15 mouse cellular contexts compared by ENCODE assay signal in genomic region chr12:32885041-32885440, GRCm38 (mm10).
DNase-seq lines count a peak whose midpoint lies in the region; ATAC-seq and TF ChIP-seq lines count a peak whose summit lies in the region.
"Had no signal": no experiment of that assay in that cellular context is flagged by ENCODE, and none has a peak within 500 bp of the region (broad histone marks: within the 10 kb centered on the region; RNA-seq: fewer than 3 reads in every experiment).

No protein-coding gene starts in this region.

- H3K36me3 ChIP-seq in heart, embryonic 10.5 days, result no peaks in the 10 kb centered on the region
- no peaks in the 10 kb centered on the region for H3K36me3 ChIP-seq in heart, embryonic 12.5 days
- no peaks in the 10 kb centered on the region for H3K36me3 ChIP-seq in testis, adult 2 months (ENCODE audit: control insufficient read depth, insufficient read depth, low read length)
- H3K36me3 ChIP-seq: embryonic facial prominence, embryonic 10.5 days; heart, embryonic 13.5 days; hindbrain, embryonic 10.5 days; intestine, embryonic 15.5 days had no signal

- H3K27ac ChIP-seq in heart, embryonic 10.5 days, result peak overlapping the region; percentile 59
- no peak overlapping the region for H3K27ac ChIP-seq in heart, embryonic 12.5 days (ENCODE audit: poor library complexity, severe bottlenecking)
- peak overlapping the region; percentile 51 for H3K27ac ChIP-seq in testis, adult 2 months (ENCODE audit: control insufficient read depth, insufficient read depth, low read depth, low read length)
- H3K27ac ChIP-seq: embryonic facial prominence, embryonic 10.5 days; forebrain, embryonic 13.5 days; heart, embryonic 13.5 days; hindbrain, embryonic 10.5 days; hindbrain, embryonic 14.5 days; intestine, embryonic 15.5 days had no signal

- no peak for ATAC-seq in heart, embryonic 12.5 days (ENCODE audit: insufficient number of reproducible peaks, low FRiP score)
- ATAC-seq: forebrain, embryonic 13.5 days; forebrain, postnatal 0 days; intestine, embryonic 15.5 days had no signal

- no peaks in the 10 kb centered on the region for H3K27me3 ChIP-seq in heart, embryonic 10.5 days (ENCODE audit: insufficient read depth, poor library complexity, severe bottlenecking)
- H3K27me3 ChIP-seq in heart, embryonic 12.5 days (replicated peaks), result no peaks in the 10 kb centered on the region
- no peaks in the 10 kb centered on the region for H3K27me3 ChIP-seq in testis, adult 2 months (ENCODE audit: control insufficient read depth, insufficient read depth, low read length)
- H3K27me3 ChIP-seq: forebrain, embryonic 13.5 days; heart, embryonic 13.5 days; intestine, embryonic 15.5 days had no signal

- H3K4me2 ChIP-seq in heart, embryonic 12.5 days, result no peak overlapping the region
- H3K4me2 ChIP-seq: forebrain, embryonic 13.5 days; heart, embryonic 13.5 days; hindbrain, embryonic 14.5 days; intestine, embryonic 15.5 days had no signal

- peak; percentile 94 for DNase-seq in heart, adult 11 months
- DNase-seq in heart, postnatal 10 days, result no peak
- DNase-seq in heart, embryonic 10.5 days (ENCODE audit: low spot score), result no peak
- DNase-seq in testis, postnatal 14 days (ENCODE audit: low spot score), result no peak
- DNase-seq in frontal cortex, postnatal 25 days (ENCODE audit: low spot score in 2 of 2), result no peak
- DNase-seq in thymus, postnatal 14 days, result no peak
- DNase-seq: forebrain, postnatal 0 days had no signal

- H3K9ac ChIP-seq in heart, embryonic 12.5 days, result no peak overlapping the region
- H3K9ac ChIP-seq: forebrain, embryonic 13.5 days; forebrain, postnatal 0 days; heart, embryonic 13.5 days; hindbrain, embryonic 14.5 days; intestine, embryonic 15.5 days had no signal

- 26% methylated on average over 2 of the region's 2 CpGs for WGBS in heart, embryonic 10.5 days
- WGBS in heart, embryonic 12.5 days, result 24% methylated on average over 2 of the region's 2 CpGs

- TF ChIP-seq CTCF in testis, adult 2 months (IDR thresholded peaks at IDR 0.05; ENCODE audit: control insufficient read depth, insufficient read depth, insufficient replicate concordance, low read depth, low read length), result no peak

- H3K4me1 ChIP-seq in heart, embryonic 10.5 days, result peaks cover 13% of the 10 kb centered on the region
- H3K4me1 ChIP-seq in heart, embryonic 12.5 days (replicated peaks), result peaks cover 9% of the 10 kb centered on the region
- H3K4me1 ChIP-seq in testis, adult 2 months (ENCODE audit: control insufficient read depth, insufficient read depth, low read length), result no peaks in the 10 kb centered on the region
- H3K4me1 ChIP-seq: forebrain, embryonic 13.5 days; hindbrain, embryonic 10.5 days; intestine, embryonic 15.5 days had no signal

- H3K4me3 ChIP-seq in heart, embryonic 10.5 days, result no peak overlapping the region
- H3K4me3 ChIP-seq in heart, embryonic 12.5 days, result no peak overlapping the region
- no peak overlapping the region for H3K4me3 ChIP-seq in testis, adult 2 months (ENCODE audit: control insufficient read depth, low read depth, low read length)
- H3K4me3 ChIP-seq: embryonic facial prominence, embryonic 10.5 days; forebrain, embryonic 13.5 days; heart, embryonic 13.5 days; hindbrain, embryonic 10.5 days; intestine, embryonic 15.5 days had no signal

- no peaks in the 10 kb centered on the region for H3K9me3 ChIP-seq in heart, embryonic 10.5 days
- H3K9me3 ChIP-seq in heart, embryonic 12.5 days (replicated peaks), result no peaks in the 10 kb centered on the region
- H3K9me3 ChIP-seq: embryonic facial prominence, embryonic 10.5 days; forebrain, embryonic 13.5 days; heart, embryonic 13.5 days; hindbrain, embryonic 10.5 days; intestine, embryonic 15.5 days had no signal

- TF ChIP-seq POLR2A in testis, adult 2 months (IDR thresholded peaks at IDR 0.05; ENCODE audit: control insufficient read depth, low read depth, low read length), result no peak

- intact Hi-C loops in heart, postnatal 10 days (cut with DNase I), result no loop called here
